Mouse (Mus musculus): ENCODE measurements around the gene Spink8. TPM values are rescaled to one million over a fixed set of nuclear protein-coding genes. Genes with fewer than 3 reads are reported as not detected.

Spink8 gene
- polyA plus RNA-seq (2014; fragmentation: Illumina TruSeq; extraction: RNeasy Lipid Tissue Mini Kit (QIAGEN cat#74804); ENCODE audit: low read depth, low replicate concordance): 2.3 TPM

DNA sequence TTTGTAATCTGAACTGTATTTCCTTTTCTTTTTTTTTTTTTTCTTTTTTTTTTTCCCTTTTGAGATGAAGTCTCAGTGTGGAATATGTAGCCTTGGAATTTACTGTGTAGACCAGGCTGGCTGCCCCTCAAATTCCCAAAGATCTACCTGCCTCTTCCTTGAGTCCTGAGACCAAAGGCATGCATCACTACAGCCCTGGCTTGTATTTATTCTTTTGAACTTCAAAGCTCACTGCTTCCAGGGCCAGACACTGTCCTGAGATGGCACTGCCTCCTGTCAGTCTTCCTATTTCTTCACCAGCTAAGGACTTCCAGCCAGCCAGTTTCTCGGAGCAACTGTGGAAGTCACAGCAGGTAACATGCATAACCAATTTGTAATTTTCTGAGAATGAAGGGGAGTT, at the start of gene Spink8:
Gene Spink8, plus strand, starts transcription at position 301 of the 400 bp plus-strand sequence.

DNA sequence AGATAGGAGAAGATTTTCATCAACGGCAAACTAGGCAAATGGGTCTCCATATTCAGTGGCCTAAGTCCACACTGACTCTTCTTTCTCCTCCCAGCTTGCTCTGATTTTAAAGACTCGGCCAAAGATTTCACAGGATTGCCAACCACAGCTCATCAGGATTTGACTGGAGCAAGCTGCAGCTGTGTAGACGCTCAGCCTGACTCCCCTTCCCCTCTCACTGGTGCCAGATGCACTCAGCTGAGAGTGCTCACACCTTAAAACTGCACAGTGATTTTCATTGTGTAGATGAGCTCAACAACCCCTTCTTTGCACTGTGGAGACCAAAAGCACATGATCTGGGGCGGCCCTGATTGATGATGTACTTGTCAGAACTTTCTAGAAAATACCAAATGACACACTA, 21.5 kb upstream of the Spink8 start, which contains the start of gene Fbxw27:
Gene Fbxw27, minus strand, starts transcription at position 101 of the 400 bp plus-strand sequence.

DNA sequence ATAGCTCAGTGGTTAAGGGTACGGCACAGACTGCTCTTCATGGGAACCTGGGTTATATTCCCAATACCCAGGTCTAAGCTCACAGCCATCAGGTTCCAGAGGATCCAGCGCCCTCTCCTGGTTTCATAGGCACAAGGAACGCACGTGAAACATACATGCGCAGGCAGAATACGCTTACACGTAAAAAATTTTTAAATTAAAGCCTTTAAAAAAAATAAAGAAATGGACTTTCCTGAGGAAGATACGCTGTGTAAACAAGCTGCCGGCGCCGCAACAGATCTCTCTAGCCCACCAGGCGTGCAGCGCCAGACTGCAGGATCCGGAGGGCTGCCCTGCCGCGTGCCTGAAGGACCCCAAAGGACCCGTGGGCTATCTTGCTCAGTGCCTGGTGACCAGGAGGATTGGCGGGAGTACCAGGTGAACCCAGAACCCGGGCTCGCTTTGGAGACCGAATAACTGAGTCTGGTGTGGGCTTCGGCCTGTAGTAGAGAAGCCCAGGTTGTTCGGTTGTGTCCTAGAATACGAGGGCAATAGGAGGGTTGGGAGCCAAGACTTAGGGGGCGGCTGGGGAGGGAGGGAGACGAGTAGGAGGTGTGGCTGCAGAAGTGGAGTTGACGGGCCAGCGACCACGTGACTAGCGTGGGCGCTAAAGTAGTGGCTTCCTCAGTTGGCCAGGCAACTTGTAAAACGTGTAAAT, 20.5 kb downstream of the Spink8 start, which contains the start of gene Nme6:
Gene Nme6, plus strand, starts transcription at position 359 of the 697 bp plus-strand sequence.

DNA sequence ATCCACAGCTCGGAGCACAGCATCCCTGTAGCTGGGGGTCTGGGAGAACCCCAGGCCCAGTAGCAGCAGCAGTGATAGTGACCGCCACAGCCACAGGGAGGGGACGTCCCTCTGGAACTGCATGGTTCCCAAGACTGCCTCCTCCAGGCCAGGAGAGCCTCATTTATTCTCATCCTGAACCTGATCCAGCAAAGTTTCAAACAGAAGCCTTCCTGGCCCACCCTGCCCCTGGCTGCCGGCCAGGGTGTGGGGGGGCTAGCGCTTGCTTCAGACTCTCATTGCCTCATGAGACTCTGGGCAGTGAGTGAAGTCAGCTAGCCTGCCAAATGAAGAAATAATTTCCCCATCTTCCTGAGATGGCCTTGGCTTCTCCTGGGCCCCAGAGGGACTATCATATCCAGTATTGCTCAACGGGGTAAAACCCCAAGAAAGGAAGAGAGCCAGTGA, 37.3 kb downstream of the Spink8 start, which contains the start of gene Camp:
Gene Camp, minus strand, starts transcription at position 306 of the 447 bp plus-strand sequence.

DNA sequence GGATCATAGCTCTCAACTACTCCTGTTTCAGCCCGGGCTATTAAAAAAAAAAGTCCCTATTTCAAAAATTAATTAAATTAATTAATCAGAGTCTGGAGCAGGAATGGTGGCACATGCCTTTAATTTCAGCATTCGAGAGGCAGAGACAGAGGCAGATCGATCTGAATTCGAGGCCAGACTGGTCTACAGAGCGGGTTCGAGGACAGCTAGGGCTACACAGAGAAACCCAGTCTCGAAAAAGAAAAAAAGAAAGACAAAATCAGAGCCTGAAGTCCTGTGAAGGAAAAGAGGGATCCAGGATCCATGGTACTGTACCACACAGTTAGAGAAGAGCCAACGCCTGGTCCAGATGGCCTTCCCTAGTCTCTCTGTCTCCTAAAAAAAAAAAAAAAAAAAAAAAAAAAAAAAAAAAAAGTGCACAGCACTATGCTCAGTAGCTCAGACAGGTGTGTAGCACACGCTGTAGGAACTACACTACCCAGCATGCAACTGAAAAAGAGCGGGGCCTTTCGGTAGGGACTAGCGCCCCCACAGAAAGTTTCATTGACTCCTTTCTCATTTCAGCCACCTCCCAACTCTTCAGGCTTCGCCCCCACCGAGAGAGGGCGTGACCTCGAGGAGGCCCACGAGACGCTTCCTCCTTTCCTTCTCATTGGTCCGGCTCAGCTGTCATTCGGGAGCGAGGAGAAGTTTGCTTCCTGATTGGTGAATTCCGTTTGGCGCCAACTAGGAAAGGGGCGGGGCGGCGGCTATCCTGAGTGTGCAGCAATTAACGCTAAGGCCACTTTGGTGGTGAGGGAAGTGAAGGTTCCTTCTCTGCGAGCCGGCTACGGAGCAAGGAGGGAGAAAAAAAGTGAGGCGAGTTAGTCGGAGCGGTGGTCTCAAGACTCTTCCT, 63.0 kb downstream of the Spink8 start, which contains the start of gene Cdc25a:
Gene Cdc25a, plus strand, starts transcription at position 783 of the 895 bp plus-strand sequence.

Other genes with a start within 250 kb of the Spink8 start
- gene Fbxw15, start 244.0 kb upstream of the Spink8 start, polyA plus RNA-seq (2014; fragmentation: Illumina TruSeq; extraction: RNeasy Lipid Tissue Mini Kit (QIAGEN cat#74804); ENCODE audit: low read depth, low replicate concordance): not detected
- not detected for gene Fbxw24, start 186.2 kb upstream of the Spink8 start, polyA plus RNA-seq (2014; fragmentation: Illumina TruSeq; extraction: RNeasy Lipid Tissue Mini Kit (QIAGEN cat#74804); ENCODE audit: low read depth, low replicate concordance)
- not detected for gene Fbxw25, start 147.6 kb upstream of the Spink8 start, polyA plus RNA-seq (2014; fragmentation: Illumina TruSeq; extraction: RNeasy Lipid Tissue Mini Kit (QIAGEN cat#74804); ENCODE audit: low read depth, low replicate concordance)
- not detected for gene Fbxw18, start 109.6 kb upstream of the Spink8 start, polyA plus RNA-seq (2014; fragmentation: Illumina TruSeq; extraction: RNeasy Lipid Tissue Mini Kit (QIAGEN cat#74804); ENCODE audit: low read depth, low replicate concordance)
- gene Fbxw26, start 66.2 kb upstream of the Spink8 start, polyA plus RNA-seq (2014; fragmentation: Illumina TruSeq; extraction: RNeasy Lipid Tissue Mini Kit (QIAGEN cat#74804); ENCODE audit: low read depth, low replicate concordance): not detected
- not detected for gene Fbxw27, start 21.6 kb upstream of the Spink8 start, polyA plus RNA-seq (2014; fragmentation: Illumina TruSeq; extraction: RNeasy Lipid Tissue Mini Kit (QIAGEN cat#74804); ENCODE audit: low read depth, low replicate concordance)
- 4.8 TPM for gene Nme6, start 20.5 kb downstream of the Spink8 start, polyA plus RNA-seq (2014; fragmentation: Illumina TruSeq; extraction: RNeasy Lipid Tissue Mini Kit (QIAGEN cat#74804); ENCODE audit: low read depth, low replicate concordance)
- gene Camp, start 37.3 kb downstream of the Spink8 start, polyA plus RNA-seq (2014; fragmentation: Illumina TruSeq; extraction: RNeasy Lipid Tissue Mini Kit (QIAGEN cat#74804); ENCODE audit: low read depth, low replicate concordance): not detected
- 13.1 TPM for gene Cdc25a, start 63.3 kb downstream of the Spink8 start, polyA plus RNA-seq (2014; fragmentation: Illumina TruSeq; extraction: RNeasy Lipid Tissue Mini Kit (QIAGEN cat#74804); ENCODE audit: low read depth, low replicate concordance)
- gene Map4, start 119.2 kb downstream of the Spink8 start, polyA plus RNA-seq (2014; fragmentation: Illumina TruSeq; extraction: RNeasy Lipid Tissue Mini Kit (QIAGEN cat#74804); ENCODE audit: low read depth, low replicate concordance): 37.0 TPM

Measured in adrenal gland, adult 10 weeks (tissue).